Mouse (Mus musculus) MEL (cell line): ENCODE data around the gene 3110082I17Rik. TPM values are rescaled to one million over a fixed set of nuclear protein-coding genes. Genes with fewer than 3 reads are reported as not detected.

Source experiments
- DNase-seq: peaks from one replicate; pipeline ENCODE4 v3.0.0; 2011; ENCODE audit warnings: low read depth, low spot score
- H3K27ac ChIP-seq: 2 replicates; pipeline ENCODE4 v1.5.1; 2012; ENCODE audit warnings: low read depth, mild to moderate bottlenecking, control low read depth, low read length, moderate library complexity; ENCODE audit not compliant: control insufficient read depth
- H3K27me3 ChIP-seq, 2 experiments: fragments of 150-350 bp in 1 of 2; sonication (generic) in 1 of 2; 2 replicates each; pipeline ENCODE4 v1.6.1; 2012; ENCODE audit warnings: low read length in 2 of 2, mild to moderate bottlenecking in 2 of 2, improper control_type of control experiment in 1 of 2, moderate library complexity in 1 of 2; ENCODE audit not compliant: insufficient read depth in 2 of 2, control insufficient read depth in 1 of 2
- H3K36me3 ChIP-seq, 2 experiments: 2 replicates each; pipeline ENCODE4 v1.6.1; 2012 to 2014; ENCODE audit warnings: low read length in 2 of 2, improper control_type of control experiment in 1 of 2, inconsistent platforms in 1 of 2, mild to moderate bottlenecking in 1 of 2; ENCODE audit not compliant: insufficient read depth in 2 of 2, control insufficient read depth in 1 of 2
- H3K4me1 ChIP-seq, 2 experiments: fragments of 150-350 bp in 1 of 2; sonication (generic) in 1 of 2; 2 replicates each; pipeline ENCODE4 v1.6.1; 2012; ENCODE audit warnings: low read length in 2 of 2, improper control_type of control experiment in 1 of 2, mild to moderate bottlenecking in 1 of 2; ENCODE audit not compliant: insufficient read depth in 2 of 2, control insufficient read depth in 1 of 2
- H3K4me3 ChIP-seq, 2 experiments: fragments of 150-350 bp in 1 of 2; sonication (generic) in 1 of 2; 2 replicates each; pipeline ENCODE4 v1.5.1; 2012; ENCODE audit warnings: low read depth in 2 of 2, low read length in 2 of 2, mild to moderate bottlenecking in 2 of 2, moderate library complexity in 2 of 2, control low read depth in 1 of 2, improper control_type of control experiment in 1 of 2; ENCODE audit not compliant: control insufficient read depth in 1 of 2, insufficient read depth in 1 of 2
- H3K79me2 ChIP-seq: 2 replicates; pipeline ENCODE4 v1.6.1; 2012; ENCODE audit warnings: mild to moderate bottlenecking, low read length, moderate library complexity; ENCODE audit not compliant: control insufficient read depth, poor library complexity, insufficient read depth
- H3K9ac ChIP-seq: 2 replicates; pipeline ENCODE4 v1.6.1; 2012; ENCODE audit warnings: low read depth, mild to moderate bottlenecking, control low read depth, low read length, moderate library complexity; ENCODE audit not compliant: control insufficient read depth, poor library complexity, severe bottlenecking
- H3K9me3 ChIP-seq: fragments of 150-350 bp; sonication (generic); replicated peaks from 2 replicates; pipeline ENCODE4 v1.6.1; 2012; ENCODE audit warnings: mild to moderate bottlenecking, low read length, improper control_type of control experiment, moderate library complexity; ENCODE audit not compliant: insufficient read depth
- BHLHE40 ChIP-seq: IDR thresholded peaks from 2 replicates; pipeline ENCODE4 v1.6.1; 2012; ENCODE audit warnings: low read depth, mild to moderate bottlenecking, inconsistent platforms, low read length, improper control_type of control experiment, borderline replicate concordance
- CHD1 ChIP-seq: IDR thresholded peaks from 2 replicates; pipeline ENCODE4 v1.6.1; 2012; ENCODE audit warnings: low read depth, mild to moderate bottlenecking, inconsistent platforms, low read length, improper control_type of control experiment
- CHD2 ChIP-seq: IDR thresholded peaks from 2 replicates; pipeline ENCODE4 v1.6.1; 2011; ENCODE audit warnings: low read length, improper control_type of control experiment
- CTCF ChIP-seq, 3 experiments: IDR thresholded peaks in 2 of 3; conservative IDR thresholded peaks in 1 of 3; 2 replicates each; pipeline ENCODE4 v1.5.1; 2011 to 2012; ENCODE audit warnings: low read length in 3 of 3, low read depth in 2 of 3, mild to moderate bottlenecking in 2 of 3, improper control_type of control experiment in 1 of 3, inconsistent platforms in 1 of 3, mixed read lengths in 1 of 3, moderate library complexity in 1 of 3; ENCODE audit not compliant: control insufficient read depth in 1 of 3, insufficient read depth in 1 of 3, poor library complexity in 1 of 3, severe bottlenecking in 1 of 3
- E2F4 ChIP-seq: IDR thresholded peaks from 2 replicates; pipeline ENCODE4 v1.6.1; 2011; ENCODE audit warnings: low read depth, low read length, improper control_type of control experiment, borderline replicate concordance
- ELF1 ChIP-seq: IDR thresholded peaks from 2 replicates; pipeline ENCODE4 v1.6.1; 2014; ENCODE audit warnings: low read depth, mild to moderate bottlenecking, inconsistent platforms, low read length, improper control_type of control experiment, moderate library complexity
- GABPA ChIP-seq: IDR thresholded peaks from 2 replicates; pipeline ENCODE4 v1.6.1; 2012; ENCODE audit warnings: low read depth, mild to moderate bottlenecking, inconsistent platforms, low read length, improper control_type of control experiment, moderate library complexity
- GATA1 ChIP-seq: IDR thresholded peaks from 2 replicates; pipeline ENCODE4 v1.6.1; 2011; ENCODE audit warnings: low read depth, low read length, improper control_type of control experiment
- JUND ChIP-seq: IDR thresholded peaks from 2 replicates; pipeline ENCODE4 v1.6.1; 2011; ENCODE audit warnings: low read depth, mild to moderate bottlenecking, improper control_type of control experiment, low read length
- KAT2A ChIP-seq: conservative IDR thresholded peaks from 2 replicates; pipeline ENCODE4 v1.6.1; 2012; ENCODE audit warnings: low read depth, low read length, improper control_type of control experiment, inconsistent platforms
- MAFK ChIP-seq: IDR thresholded peaks from 2 replicates; pipeline ENCODE4 v1.6.1; 2011; ENCODE audit warnings: low read depth, mild to moderate bottlenecking, low read length, improper control_type of control experiment, borderline replicate concordance
- MAX ChIP-seq: IDR thresholded peaks from 2 replicates; pipeline ENCODE4 v1.6.1; 2011; ENCODE audit warnings: low read length, improper control_type of control experiment
- MAZ ChIP-seq: IDR thresholded peaks from 2 replicates; pipeline ENCODE4 v1.6.1; 2012; ENCODE audit warnings: low read depth, mild to moderate bottlenecking, inconsistent platforms, low read length, improper control_type of control experiment
- MEF2A ChIP-seq: IDR thresholded peaks from 2 replicates; pipeline ENCODE4 v1.6.1; 2014; ENCODE audit warnings: low read depth, mild to moderate bottlenecking, inconsistent platforms, low read length, improper control_type of control experiment; ENCODE audit not compliant: poor library complexity, insufficient replicate concordance, severe bottlenecking; ENCODE audit errors: extremely low read depth
- MYB ChIP-seq: IDR thresholded peaks from 2 replicates; pipeline ENCODE4 v1.6.1; 2011; ENCODE audit warnings: mild to moderate bottlenecking, low read depth, low read length, improper control_type of control experiment
- NELFE ChIP-seq: IDR thresholded peaks from 2 replicates; pipeline ENCODE4 v1.6.1; 2011; ENCODE audit warnings: low read depth, low read length, improper control_type of control experiment
- NRF1 ChIP-seq: IDR thresholded peaks from 2 replicates; pipeline ENCODE4 v1.6.1; 2014; ENCODE audit warnings: low read depth, mild to moderate bottlenecking, inconsistent platforms, low read length, improper control_type of control experiment, moderate library complexity; ENCODE audit not compliant: poor library complexity, insufficient read depth, severe bottlenecking
- POLR2A ChIP-seq, 2 experiments: IDR thresholded peaks; 2 replicates each; pipeline ENCODE4 v1.6.1; 2011 to 2012; ENCODE audit warnings: low read length in 2 of 2, mild to moderate bottlenecking in 2 of 2, control low read depth in 1 of 2, improper control_type of control experiment in 1 of 2, low read depth in 1 of 2, moderate library complexity in 1 of 2; ENCODE audit not compliant: control insufficient read depth in 1 of 2, insufficient read depth in 1 of 2, poor library complexity in 1 of 2
- RAD21 ChIP-seq: IDR thresholded peaks from 2 replicates; pipeline ENCODE4 v1.6.1; 2011; ENCODE audit warnings: mild to moderate bottlenecking, low read depth, low read length, improper control_type of control experiment
- RCOR1 ChIP-seq: IDR thresholded peaks from 2 replicates; pipeline ENCODE4 v1.6.1; 2012; ENCODE audit warnings: low read depth, mild to moderate bottlenecking, inconsistent platforms, low read length, improper control_type of control experiment
- SMC3 ChIP-seq: IDR thresholded peaks from 2 replicates; pipeline ENCODE4 v1.6.1; 2011; ENCODE audit warnings: low read depth, low read length, improper control_type of control experiment
- TAL1 ChIP-seq: IDR thresholded peaks from 2 replicates; pipeline ENCODE4 v1.6.1; 2012; ENCODE audit warnings: mild to moderate bottlenecking, inconsistent platforms, low read length, moderate library complexity, mixed read lengths
- TCF12 ChIP-seq: IDR thresholded peaks from 2 replicates; pipeline ENCODE4 v1.6.1; 2014; ENCODE audit warnings: low read depth, mild to moderate bottlenecking, inconsistent platforms, low read length, improper control_type of control experiment, moderate library complexity
- UBTF ChIP-seq: IDR thresholded peaks from 2 replicates; pipeline ENCODE4 v1.6.1; 2012; ENCODE audit warnings: low read depth, mild to moderate bottlenecking, inconsistent platforms, low read length, improper control_type of control experiment, moderate library complexity, borderline replicate concordance; ENCODE audit not compliant: insufficient read depth
- USF2 ChIP-seq, 2 experiments: IDR thresholded peaks; 2 replicates each; pipeline ENCODE4 v1.6.1; 2011 to 2012; ENCODE audit warnings: improper control_type of control experiment in 2 of 2, low read length in 2 of 2, borderline replicate concordance in 1 of 2, inconsistent platforms in 1 of 2, low read depth in 1 of 2, mild to moderate bottlenecking in 1 of 2; ENCODE audit not compliant: insufficient read depth in 1 of 2
- ZKSCAN1 ChIP-seq: IDR thresholded peaks from 2 replicates; pipeline ENCODE4 v1.6.1; 2012; ENCODE audit warnings: low read depth, mild to moderate bottlenecking, inconsistent platforms, low read length, improper control_type of control experiment, moderate library complexity
- ZMIZ1 ChIP-seq: IDR thresholded peaks from 2 replicates; pipeline ENCODE4 v1.6.1; 2012; ENCODE audit warnings: low read depth, mild to moderate bottlenecking, inconsistent platforms, low read length, improper control_type of control experiment, moderate library complexity
- polyA plus RNA-seq, 2 experiments: library from polyadenylated mRNA; stranded (reverse) in 1 of 2; unstranded in 1 of 2; fragments of >175 nt in 1 of 2; fragments of >200 nt in 1 of 2; gene quantifications; 2 replicates each; pipeline versions ENCODE4 v1.2.1 to v1.2.4; 2012; ENCODE audit warnings: low replicate concordance in 2 of 2, low read depth in 1 of 2; ENCODE audit not compliant: insufficient read length in 2 of 2, insufficient read depth in 1 of 2, missing spikeins in 1 of 2
- total RNA-seq: library from RNA; depleted of rRNA; stranded (reverse); fragments of 300-350 nt; gene quantifications from 2 replicates; pipeline ENCODE4 v1.2.3, GENCODE M21; 2012

Gene 3110082I17Rik
- total and polyA plus RNA-seq, 3 experiments: 58.1 to 79.5 TPM; not detected in 1

DNA sequence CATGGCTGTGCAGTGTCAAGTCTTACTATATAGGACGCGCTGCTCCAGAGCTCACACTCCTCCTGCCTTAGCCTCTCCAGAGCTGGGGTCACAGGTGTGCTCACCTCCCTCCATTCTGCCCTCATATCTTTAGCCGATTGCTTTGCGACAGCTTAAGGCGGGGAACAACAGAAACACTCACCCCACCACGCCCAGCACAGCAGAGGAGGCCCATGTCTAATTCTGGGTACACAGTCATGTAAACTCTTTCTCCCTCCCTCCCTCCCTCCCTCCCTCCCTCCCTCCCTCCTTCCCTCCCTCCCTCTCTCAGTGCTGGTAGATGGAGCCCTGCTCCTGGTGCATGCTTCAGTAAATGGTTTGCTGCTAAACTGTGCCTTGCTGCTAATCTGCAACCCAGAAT is 110.6 kb downstream of the 3110082I17Rik start:
- H3K36me3 ChIP-seq: no peaks in the 10 kb centered on the region
- no peak overlapping the region for H3K4me3 ChIP-seq
- no peaks in the 10 kb centered on the region for H3K9me3 ChIP-seq
- no peak overlapping the region for H3K27ac ChIP-seq
- TF ChIP-seq TAL1 (no peak), MAFK (no peak), GABPA (no peak), RAD21 (no peak), CHD1 (no peak), CHD2 (no peak), USF2 (IDR thresholded peaks at IDR 0.05; ENCODE audit: borderline replicate concordance in 1 of 2, insufficient read depth in 1 of 2, low read depth in 1 of 2, low read length in 2 of 2) (no peak), GATA1 (no peak), NRF1 (no peak), JUND (no peak), MYB (no peak), ZKSCAN1 (no peak), ELF1 (no peak), MAZ (no peak)
- TF ChIP-seq, all 39 proteins: peak for 0
- Histone ChIP-seq H3K4me1 (no peaks in the 10 kb centered on the region), H3K9ac (no peak overlapping the region), H3K79me2 (peaks cover 2% of the 10 kb centered on the region), H3K27me3 (no peaks in the 10 kb centered on the region)
- no peak for DNase-seq

DNA sequence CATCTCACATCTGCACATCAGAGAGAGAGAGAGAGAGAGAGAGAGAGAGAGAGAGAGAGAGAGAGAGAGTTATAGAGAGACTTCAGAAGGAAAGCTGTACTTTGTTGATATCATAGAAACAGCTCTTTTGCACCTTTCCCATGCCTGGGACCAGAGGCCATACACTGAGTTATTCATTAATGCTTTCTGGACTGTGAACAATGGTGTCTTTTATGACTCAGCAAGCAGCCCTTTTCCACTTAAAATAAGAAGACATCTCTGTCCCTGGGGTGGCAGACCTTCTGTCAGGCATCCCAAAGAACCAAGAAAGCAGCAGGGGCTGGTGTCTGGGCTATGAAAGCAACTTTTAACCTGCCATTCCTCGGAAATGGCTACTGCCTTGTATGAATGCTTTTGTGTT is 113.1 kb downstream of the 3110082I17Rik start:
- no peak for TF ChIP-seq NELFE
- TF ChIP-seq BHLHE40: no peak
- TF ChIP-seq UBTF: no peak
- TF ChIP-seq MYB: no peak
- TF ChIP-seq ZMIZ1: no peak
- TF ChIP-seq MAX: no peak
- TF ChIP-seq MEF2A: no peak
- TF ChIP-seq SMC3: no peak
- TF ChIP-seq E2F4: no peak
- no peak for TF ChIP-seq POLR2A (IDR thresholded peaks at IDR 0.05; ENCODE audit: control insufficient read depth in 1 of 2, insufficient read depth in 1 of 2, low read depth in 1 of 2, low read length in 2 of 2, poor library complexity in 1 of 2)
- no peak for TF ChIP-seq KAT2A
- TF ChIP-seq TCF12: no peak
- no peak for TF ChIP-seq RCOR1
- TF ChIP-seq CTCF (IDR thresholded peaks at IDR 0.05 in 2 of 3, conservative IDR thresholded peaks at IDR 0.05 in 1 of 3; ENCODE audit: control insufficient read depth in 1 of 3, insufficient read depth in 1 of 3, low read depth in 2 of 3, low read length in 3 of 3, poor library complexity in 1 of 3, severe bottlenecking in 1 of 3): no peak
- Histone ChIP-seq H3K9ac (no peak overlapping the region), H3K36me3 (no peaks in the 10 kb centered on the region; a peak in 1 of 4 replicates), H3K4me3 (no peak overlapping the region), H3K4me1 (peaks cover 0 to 5% of the 10 kb centered on the region in 2 experiments; a peak in 1 of 4 replicates), H3K9me3 (no peaks in the 10 kb centered on the region), H3K79me2 (peaks cover 17% of the 10 kb centered on the region), H3K27ac (no peak overlapping the region), H3K27me3 (no peaks in the 10 kb centered on the region)
- DNase-seq: no peak
